Mouse (Mus musculus): ENCODE measurements around the gene Tpm4. TPM values are rescaled to one million over a fixed set of nuclear protein-coding genes. Genes with fewer than 3 reads are reported as not detected.
"Not testable (repeated sequence)": the region's sequence is repeated elsewhere in the genome, so short reads cannot be mapped to it uniquely, and the experiment has no call there.

The Tpm4 gene
- polyA plus RNA-seq, 1 experiment from 2014 or later: 538 TPM

GRCm38 (mm10) chr8:72118616-72119015 is 16.2 kb upstream of the Tpm4 start:
- Histone ChIP-seq H3K4me1 (ENCODE audit: control insufficient read depth, insufficient read depth, low read length) (no peaks in the 10 kb centered on the region), H3K27me3 (replicated peaks; ENCODE audit: control insufficient read depth, insufficient read depth, low read length) (no peaks in the 10 kb centered on the region)
- 49% methylated on average over 4 of the region's 4 CpGs for WGBS

GRCm38 (mm10) chr8:72121486-72121885 is 13.3 kb upstream of the Tpm4 start:
- ATAC-seq: peak; percentile 67
- H3K27ac ChIP-seq (ENCODE audit: low read length); H3K9me3 ChIP-seq (ENCODE audit: control insufficient read depth, low read length); H3K4me3 ChIP-seq (ENCODE audit: low read length); H3K36me3 ChIP-seq (ENCODE audit: control insufficient read depth, insufficient read depth, low read length); H3K27me3 ChIP-seq (replicated peaks; ENCODE audit: control insufficient read depth, insufficient read depth, low read length); H3K9ac ChIP-seq (ENCODE audit: low read depth, low read length); H3K4me1 ChIP-seq (ENCODE audit: control insufficient read depth, insufficient read depth, low read length); H3K4me2 ChIP-seq (ENCODE audit: low read depth, low read length): not testable (repeated sequence)
- 53% methylated on average over 3 of the region's 3 CpGs for WGBS

More at GRCm38 (mm10) chr8:72118616-72119015, 16.2 kb upstream of the Tpm4 start:
- Histone ChIP-seq H3K9me3 (ENCODE audit: control insufficient read depth, low read length) (no peaks in the 10 kb centered on the region), H3K9ac (ENCODE audit: low read depth, low read length) (no peak overlapping the region), H3K27ac (ENCODE audit: low read length) (no peak overlapping the region), H3K4me2 (ENCODE audit: low read depth, low read length) (no peak overlapping the region), H3K4me3 (ENCODE audit: low read length) (no peak overlapping the region), H3K36me3 (ENCODE audit: control insufficient read depth, insufficient read depth, low read length) (no peaks in the 10 kb centered on the region)
- no peak for ATAC-seq

GRCm38 (mm10) chr8:72121997-72122396 is 12.8 kb upstream of the Tpm4 start:
- ATAC-seq: no peak
- H3K4me1 ChIP-seq (ENCODE audit: control insufficient read depth, insufficient read depth, low read length): no peaks in the 10 kb centered on the region
- no peak overlapping the region for H3K27ac ChIP-seq (ENCODE audit: low read length)
- H3K9ac ChIP-seq (ENCODE audit: low read depth, low read length): no peak overlapping the region
- WGBS: 64% methylated on average over 1 of the region's 1 CpGs
- no peaks in the 10 kb centered on the region for H3K9me3 ChIP-seq (ENCODE audit: control insufficient read depth, low read length)
- no peak overlapping the region for H3K4me2 ChIP-seq (ENCODE audit: low read depth, low read length)
- H3K27me3 ChIP-seq (replicated peaks; ENCODE audit: control insufficient read depth, insufficient read depth, low read length): no peaks in the 10 kb centered on the region
- H3K36me3 ChIP-seq (ENCODE audit: control insufficient read depth, insufficient read depth, low read length): no peaks in the 10 kb centered on the region
- H3K4me3 ChIP-seq (ENCODE audit: low read length): no peak overlapping the region

GRCm38 (mm10) chr8:72127834-72128233 is 6.9 kb upstream of the Tpm4 start:
- ATAC-seq: peak; percentile 56
- H3K4me1 ChIP-seq (ENCODE audit: control insufficient read depth, insufficient read depth, low read length): no peaks in the 10 kb centered on the region
- H3K27me3 ChIP-seq (replicated peaks; ENCODE audit: control insufficient read depth, insufficient read depth, low read length): no peaks in the 10 kb centered on the region
- no peak overlapping the region for H3K4me3 ChIP-seq (ENCODE audit: low read length)
- H3K27ac ChIP-seq (ENCODE audit: low read length): no peak overlapping the region
- 63% methylated on average over 1 of the region's 1 CpGs for WGBS
- no peak overlapping the region for H3K9ac ChIP-seq (ENCODE audit: low read depth, low read length)
- no peaks in the 10 kb centered on the region for H3K9me3 ChIP-seq (ENCODE audit: control insufficient read depth, low read length)
- no peaks in the 10 kb centered on the region for H3K36me3 ChIP-seq (ENCODE audit: control insufficient read depth, insufficient read depth, low read length)
- H3K4me2 ChIP-seq (ENCODE audit: low read depth, low read length): no peak overlapping the region

GRCm38 (mm10) chr8:72131251-72131650 is 3.5 kb upstream of the Tpm4 start:
- no peaks in the 10 kb centered on the region for H3K27me3 ChIP-seq (replicated peaks; ENCODE audit: control insufficient read depth, insufficient read depth, low read length)
- H3K27ac ChIP-seq (ENCODE audit: low read length): peak overlapping the region; percentile 11
- H3K9me3 ChIP-seq (ENCODE audit: control insufficient read depth, low read length): no peaks in the 10 kb centered on the region
- no peak overlapping the region for H3K4me2 ChIP-seq (ENCODE audit: low read depth, low read length)
- no peak overlapping the region for H3K9ac ChIP-seq (ENCODE audit: low read depth, low read length)
- 70% methylated on average over 2 of the region's 2 CpGs for WGBS
- no peaks in the 10 kb centered on the region for H3K36me3 ChIP-seq (ENCODE audit: control insufficient read depth, insufficient read depth, low read length)
- no peak overlapping the region for H3K4me3 ChIP-seq (ENCODE audit: low read length)
- ATAC-seq: no peak
- H3K4me1 ChIP-seq (ENCODE audit: control insufficient read depth, insufficient read depth, low read length): peaks cover 8% of the 10 kb centered on the region; the same call in 1 of the 2 replicates

- Histone ChIP-seq H3K9ac (ENCODE audit: low read depth, low read length) (no peak overlapping the region), H3K4me2 (ENCODE audit: low read depth, low read length) (no peak overlapping the region), H3K4me1 (ENCODE audit: control insufficient read depth, insufficient read depth, low read length) (peaks cover 9% of the 10 kb centered on the region), H3K9me3 (ENCODE audit: control insufficient read depth, low read length) (no peaks in the 10 kb centered on the region), H3K36me3 (ENCODE audit: control insufficient read depth, insufficient read depth, low read length) (no peaks in the 10 kb centered on the region), H3K4me3 (ENCODE audit: low read length) (no peak overlapping the region), H3K27ac (ENCODE audit: low read length) (peak overlapping the region; percentile 11), H3K27me3 (replicated peaks; ENCODE audit: control insufficient read depth, insufficient read depth, low read length) (no peaks in the 10 kb centered on the region)
- no peak for ATAC-seq
- 88% methylated on average over 2 of the region's 2 CpGs for WGBS
These were observed 2.9 kb upstream of the Tpm4 start for GRCm38 (mm10) chr8:72131901-72132300.

GRCm38 (mm10) chr8:72132417-72132816 is 2.4 kb upstream of the Tpm4 start:
- no peak overlapping the region for H3K4me2 ChIP-seq (ENCODE audit: low read depth, low read length)
- no peak overlapping the region for H3K9ac ChIP-seq (ENCODE audit: low read depth, low read length)
- H3K9me3 ChIP-seq (ENCODE audit: control insufficient read depth, low read length): no peaks in the 10 kb centered on the region
- H3K27ac ChIP-seq (ENCODE audit: low read length): 0 out of 2 replicates have a peak overlapping the region, but pooled peaks have one; percentile 7
- H3K27me3 ChIP-seq (replicated peaks; ENCODE audit: control insufficient read depth, insufficient read depth, low read length): no peaks in the 10 kb centered on the region
- no peak overlapping the region for H3K4me3 ChIP-seq (ENCODE audit: low read length)
- 87% methylated on average over 1 of the region's 1 CpGs for WGBS
- H3K36me3 ChIP-seq (ENCODE audit: control insufficient read depth, insufficient read depth, low read length): no peaks in the 10 kb centered on the region
- no peak for ATAC-seq
- peaks cover 14% of the 10 kb centered on the region for H3K4me1 ChIP-seq (ENCODE audit: control insufficient read depth, insufficient read depth, low read length)

GRCm38 (mm10) chr8:72132891-72133290 is 1.9 kb upstream of the Tpm4 start:
- no peak overlapping the region for H3K4me3 ChIP-seq (ENCODE audit: low read length)
- WGBS: 58% methylated on average over 1 of the region's 1 CpGs
- no peak overlapping the region for H3K4me2 ChIP-seq (ENCODE audit: low read depth, low read length)
- H3K36me3 ChIP-seq (ENCODE audit: control insufficient read depth, insufficient read depth, low read length): no peaks in the 10 kb centered on the region
- H3K27ac ChIP-seq (ENCODE audit: low read length): 0 out of 2 replicates have a peak overlapping the region, but pooled peaks have one; percentile 37
- H3K9ac ChIP-seq (ENCODE audit: low read depth, low read length): no peak overlapping the region
- peaks cover 19% of the 10 kb centered on the region for H3K4me1 ChIP-seq (ENCODE audit: control insufficient read depth, insufficient read depth, low read length)
- no peaks in the 10 kb centered on the region for H3K27me3 ChIP-seq (replicated peaks; ENCODE audit: control insufficient read depth, insufficient read depth, low read length)
- ATAC-seq: no peak
- no peaks in the 10 kb centered on the region for H3K9me3 ChIP-seq (ENCODE audit: control insufficient read depth, low read length)

GRCm38 (mm10) chr8:72133507-72133906 is 1.3 kb upstream of the Tpm4 start:
- H3K4me3 ChIP-seq (ENCODE audit: low read length): no peak overlapping the region
- 50% methylated on average over 1 of the region's 1 CpGs for WGBS
- peaks cover 21% of the 10 kb centered on the region for H3K4me1 ChIP-seq (ENCODE audit: control insufficient read depth, insufficient read depth, low read length)
- no peaks in the 10 kb centered on the region for H3K27me3 ChIP-seq (replicated peaks; ENCODE audit: control insufficient read depth, insufficient read depth, low read length)
- ATAC-seq: no peak
- H3K27ac ChIP-seq (ENCODE audit: low read length): no peak overlapping the region
- no peak overlapping the region for H3K9ac ChIP-seq (ENCODE audit: low read depth, low read length)
- H3K36me3 ChIP-seq (ENCODE audit: control insufficient read depth, insufficient read depth, low read length): no peaks in the 10 kb centered on the region
- H3K4me2 ChIP-seq (ENCODE audit: low read depth, low read length): no peak overlapping the region
- H3K9me3 ChIP-seq (ENCODE audit: control insufficient read depth, low read length): no peaks in the 10 kb centered on the region
